Mouse (Mus musculus): ENCODE measurements at regions not wholly inside any gene's neighbourhood (a gene's known extent, or its start where the extent isn't known, plus 50 kb on each side); places are given as distances from the start of the nearest gene placed in this dataset.

GRCm38 (mm10) chr10:44821666-44822065, 245.3 kb upstream of the Prep start:
- Histone ChIP-seq H3K9me3 (ENCODE audit: control insufficient read depth, low read length) (no peaks in the 10 kb centered on the region), H3K4me1 (ENCODE audit: control insufficient read depth, insufficient read depth, low read length) (no peaks in the 10 kb centered on the region), H3K36me3 (ENCODE audit: control insufficient read depth, insufficient read depth, low read length) (no peaks in the 10 kb centered on the region), H3K4me3 (ENCODE audit: low read depth, low read length) (no peak overlapping the region), H3K4me2 (ENCODE audit: low read depth, low read length) (no peak overlapping the region), H3K27me3 (replicated peaks; ENCODE audit: control insufficient read depth, insufficient read depth, low read length) (no peaks in the 10 kb centered on the region), H3K27ac (replicated peaks; ENCODE audit: low read depth, low read length) (no peak overlapping the region), H3K9ac (ENCODE audit: low read depth, low read length) (no peak overlapping the region)
- no peak for ATAC-seq (ENCODE audit: low read depth)
- 93% methylated on average over 3 of the region's 3 CpGs for WGBS
- DNase-seq (ENCODE audit: low spot score) = no peak

DNA sequence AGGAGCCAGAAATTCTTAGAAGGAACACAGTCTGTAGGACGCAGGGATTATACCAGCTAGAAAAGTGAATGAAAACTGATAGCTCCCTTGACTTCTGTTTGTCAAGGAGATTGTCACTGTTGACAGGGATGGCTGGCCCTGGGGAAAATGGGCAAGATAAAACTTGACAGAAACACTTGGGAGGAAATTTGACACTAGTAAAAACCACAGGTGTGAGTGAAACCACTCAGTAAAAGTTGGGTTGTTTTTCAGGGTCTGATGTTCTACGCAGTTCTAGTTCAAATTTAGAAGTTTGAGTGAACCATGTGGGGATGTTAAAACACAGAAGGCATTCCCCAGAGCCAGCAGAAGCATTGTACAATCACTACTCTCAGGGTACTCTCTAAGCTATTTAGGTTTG, 246.6 kb upstream of the Prep start:
- H3K27ac ChIP-seq (replicated peaks; ENCODE audit: low read depth, low read length) = no peak overlapping the region
- no peaks in the 10 kb centered on the region for H3K4me1 ChIP-seq (ENCODE audit: control insufficient read depth, insufficient read depth, low read length)
- DNase-seq (ENCODE audit: low spot score) (peak; percentile 20), ATAC-seq (ENCODE audit: low read depth) (no peak)
- H3K4me3 ChIP-seq (ENCODE audit: low read depth, low read length) = no peak overlapping the region
- 42% methylated on average over 2 of the region's 2 CpGs for WGBS
- no peak overlapping the region for H3K9ac ChIP-seq (ENCODE audit: low read depth, low read length)
- H3K9me3 ChIP-seq (ENCODE audit: control insufficient read depth, low read length) = no peaks in the 10 kb centered on the region
- H3K4me2 ChIP-seq (ENCODE audit: low read depth, low read length) = no peak overlapping the region
- no peaks in the 10 kb centered on the region for H3K27me3 ChIP-seq (replicated peaks; ENCODE audit: control insufficient read depth, insufficient read depth, low read length)
- no peaks in the 10 kb centered on the region for H3K36me3 ChIP-seq (ENCODE audit: control insufficient read depth, insufficient read depth, low read length)

DNA sequence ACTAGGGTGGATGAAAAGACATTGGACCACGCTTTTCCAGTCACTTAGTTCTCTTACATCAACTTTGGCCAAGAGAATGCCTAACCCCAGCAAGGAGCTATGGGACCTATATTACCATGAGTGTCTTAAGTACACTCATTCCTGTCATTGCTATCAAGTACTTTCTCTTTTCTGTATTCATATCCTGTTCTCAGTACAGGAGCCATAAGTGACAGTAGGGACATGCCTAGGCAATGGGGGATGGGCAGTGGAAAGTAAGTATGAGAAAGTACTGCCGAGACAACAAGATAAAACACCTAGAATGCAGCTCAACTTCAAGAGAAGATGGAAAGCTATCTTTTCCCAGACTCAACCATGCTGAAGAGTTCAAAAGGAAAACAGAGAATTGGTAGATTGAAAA, 247.6 kb upstream of the Prep start:
- H3K27me3 ChIP-seq (replicated peaks; ENCODE audit: control insufficient read depth, insufficient read depth, low read length) = no peaks in the 10 kb centered on the region
- no peak overlapping the region for H3K4me3 ChIP-seq (ENCODE audit: low read depth, low read length)
- no peaks in the 10 kb centered on the region for H3K9me3 ChIP-seq (ENCODE audit: control insufficient read depth, low read length)
- no peak overlapping the region for H3K27ac ChIP-seq (replicated peaks; ENCODE audit: low read depth, low read length)
- H3K36me3 ChIP-seq (ENCODE audit: control insufficient read depth, insufficient read depth, low read length) = no peaks in the 10 kb centered on the region
- H3K4me1 ChIP-seq (ENCODE audit: control insufficient read depth, insufficient read depth, low read length) = no peaks in the 10 kb centered on the region
- no peak overlapping the region for H3K9ac ChIP-seq (ENCODE audit: low read depth, low read length)
- DNase-seq (ENCODE audit: low spot score) = no peak
- WGBS = 81% methylated on average over 2 of the region's 2 CpGs
- no peak overlapping the region for H3K4me2 ChIP-seq (ENCODE audit: low read depth, low read length)
- no peak for ATAC-seq (ENCODE audit: low read depth)

DNA sequence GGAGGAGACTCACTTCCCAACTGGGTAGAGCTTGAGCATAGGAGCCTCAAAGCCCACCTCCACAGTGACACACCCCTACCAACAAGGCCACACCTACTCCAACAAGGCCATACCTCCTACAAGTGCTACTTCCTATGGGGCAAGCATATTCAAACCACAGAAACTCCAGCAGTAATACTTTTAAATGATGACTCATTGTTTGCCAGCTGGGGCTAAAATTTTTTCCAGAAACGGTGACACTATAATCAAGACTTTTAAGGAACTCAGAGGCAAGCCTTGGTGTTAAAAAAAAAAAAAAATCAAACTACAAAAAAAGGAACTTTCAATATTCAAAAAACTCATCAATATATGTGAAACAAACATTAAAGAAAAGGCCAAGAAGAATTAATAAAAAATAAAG, 248.4 kb upstream of the Prep start:
- H3K4me2 ChIP-seq (ENCODE audit: low read depth, low read length) = no peak overlapping the region
- no peaks in the 10 kb centered on the region for H3K36me3 ChIP-seq (ENCODE audit: control insufficient read depth, insufficient read depth, low read length)
- H3K27me3 ChIP-seq (replicated peaks; ENCODE audit: control insufficient read depth, insufficient read depth, low read length) = no peaks in the 10 kb centered on the region
- no peaks in the 10 kb centered on the region for H3K9me3 ChIP-seq (ENCODE audit: control insufficient read depth, low read length)
- ATAC-seq (ENCODE audit: low read depth) = no peak
- no peak overlapping the region for H3K9ac ChIP-seq (ENCODE audit: low read depth, low read length)
- H3K4me3 ChIP-seq (ENCODE audit: low read depth, low read length) = no peak overlapping the region
- WGBS = 80% methylated on average over 1 of the region's 1 CpGs
- H3K4me1 ChIP-seq (ENCODE audit: control insufficient read depth, insufficient read depth, low read length) = no peaks in the 10 kb centered on the region
- DNase-seq (ENCODE audit: low spot score) = no peak
- no peak overlapping the region for H3K27ac ChIP-seq (replicated peaks; ENCODE audit: low read depth, low read length)

DNA sequence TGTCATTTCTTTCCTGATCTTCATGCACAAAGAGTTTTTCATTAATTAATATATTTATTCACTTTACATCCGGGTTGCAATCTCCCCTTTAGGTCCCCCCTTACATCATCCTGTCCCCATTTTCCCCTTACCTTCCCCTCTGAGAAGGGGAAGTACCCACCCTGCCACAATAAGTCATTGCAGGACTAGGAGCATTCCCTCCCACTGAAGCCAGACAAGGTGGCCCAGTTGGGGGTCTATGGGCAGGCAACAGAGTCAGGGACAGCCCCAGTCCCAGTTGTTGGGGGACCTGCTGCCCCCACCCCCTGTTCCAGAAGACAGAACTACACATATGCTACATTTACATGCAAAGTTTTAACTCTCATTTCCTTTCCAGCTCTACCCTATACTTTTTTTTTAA, 267.9 kb upstream of the Prdm1 start:
- H3K9me3 ChIP-seq (ENCODE audit: control insufficient read depth, low read length) = 0 out of 2 replicates have a peak, but pooled peaks cover 8% of the 10 kb centered on the region
- no peaks in the 10 kb centered on the region for H3K4me1 ChIP-seq (ENCODE audit: control insufficient read depth, insufficient read depth, low read length)
- H3K27ac ChIP-seq (replicated peaks; ENCODE audit: low read depth, low read length) = no peak overlapping the region
- no peaks in the 10 kb centered on the region for H3K36me3 ChIP-seq (ENCODE audit: control insufficient read depth, insufficient read depth, low read length)
- no peak overlapping the region for H3K9ac ChIP-seq (ENCODE audit: low read depth, low read length)
- no peak overlapping the region for H3K4me2 ChIP-seq (ENCODE audit: low read depth, low read length)
- H3K4me3 ChIP-seq (ENCODE audit: low read depth, low read length) = no peak overlapping the region
- WGBS = 72% methylated on average over 1 of the region's 1 CpGs
- ATAC-seq (ENCODE audit: low read depth) (no peak), DNase-seq (ENCODE audit: low spot score) (no peak)
- no peaks in the 10 kb centered on the region for H3K27me3 ChIP-seq (replicated peaks; ENCODE audit: control insufficient read depth, insufficient read depth, low read length)

- 0 out of 2 replicates have a peak, but pooled peaks cover 4% of the 10 kb centered on the region for H3K9me3 ChIP-seq (ENCODE audit: control insufficient read depth, low read length)
- DNase-seq (ENCODE audit: low spot score) (peak; percentile 70), ATAC-seq (ENCODE audit: low read depth) (peak; percentile 67)
- H3K9ac ChIP-seq (ENCODE audit: low read depth, low read length) = no peak overlapping the region
- no peaks in the 10 kb centered on the region; the same call in 1 of the 2 replicates for H3K4me1 ChIP-seq (ENCODE audit: control insufficient read depth, insufficient read depth, low read length)
- H3K27ac ChIP-seq (replicated peaks; ENCODE audit: low read depth, low read length) = no peak overlapping the region
- H3K27me3 ChIP-seq (replicated peaks; ENCODE audit: control insufficient read depth, insufficient read depth, low read length) = no peaks in the 10 kb centered on the region
- WGBS = 31% methylated on average over 6 of the region's 6 CpGs
- H3K36me3 ChIP-seq (ENCODE audit: control insufficient read depth, insufficient read depth, low read length) = no peaks in the 10 kb centered on the region
- H3K4me2 ChIP-seq (ENCODE audit: low read depth, low read length) = no peak overlapping the region
- no peak overlapping the region for H3K4me3 ChIP-seq (ENCODE audit: low read depth, low read length)
These were observed 257.1 kb upstream of the Prdm1 start for GRCm38 (mm10) chr10:44785386-44785785.

GRCm38 (mm10) chr10:44780381-44780958, 252.2 kb upstream of the Prdm1 start:
- Histone ChIP-seq H3K9me3 (ENCODE audit: control insufficient read depth, low read length) (0 out of 2 replicates have a peak, but pooled peaks cover 4% of the 10 kb centered on the region), H3K36me3 (ENCODE audit: control insufficient read depth, insufficient read depth, low read length) (no peaks in the 10 kb centered on the region), H3K4me1 (ENCODE audit: control insufficient read depth, insufficient read depth, low read length) (0 out of 2 replicates have a peak, but pooled peaks cover 3% of the 10 kb centered on the region), H3K9ac (ENCODE audit: low read depth, low read length) (no peak overlapping the region), H3K27ac (replicated peaks; ENCODE audit: low read depth, low read length) (no peak overlapping the region), H3K4me2 (ENCODE audit: low read depth, low read length) (no peak overlapping the region), H3K27me3 (replicated peaks; ENCODE audit: control insufficient read depth, insufficient read depth, low read length) (no peaks in the 10 kb centered on the region), H3K4me3 (ENCODE audit: low read depth, low read length) (no peak overlapping the region)
- WGBS = 85% methylated on average over 5 of the region's 5 CpGs
- no peak for DNase-seq (ENCODE audit: low spot score)
- ATAC-seq (ENCODE audit: low read depth) = no peak

- no peak overlapping the region for H3K4me2 ChIP-seq (ENCODE audit: low read depth, low read length)
- ATAC-seq (ENCODE audit: low read depth) = no peak
- no peak overlapping the region for H3K4me3 ChIP-seq (ENCODE audit: low read depth, low read length)
- no peaks in the 10 kb centered on the region for H3K27me3 ChIP-seq (replicated peaks; ENCODE audit: control insufficient read depth, insufficient read depth, low read length)
- WGBS = 65% methylated on average over 8 of the region's 8 CpGs
- H3K4me1 ChIP-seq (ENCODE audit: control insufficient read depth, insufficient read depth, low read length) = 0 out of 2 replicates have a peak, but pooled peaks cover 3% of the 10 kb centered on the region
- peak; percentile 51 for DNase-seq (ENCODE audit: low spot score)
- no peaks in the 10 kb centered on the region for H3K36me3 ChIP-seq (ENCODE audit: control insufficient read depth, insufficient read depth, low read length)
- 0 out of 2 replicates have a peak, but pooled peaks cover 4% of the 10 kb centered on the region for H3K9me3 ChIP-seq (ENCODE audit: control insufficient read depth, low read length)
- no peak overlapping the region for H3K9ac ChIP-seq (ENCODE audit: low read depth, low read length)
- no peak overlapping the region for H3K27ac ChIP-seq (replicated peaks; ENCODE audit: low read depth, low read length)
These were observed 251.4 kb upstream of the Prdm1 start for GRCm38 (mm10) chr10:44779568-44780207.

DNA sequence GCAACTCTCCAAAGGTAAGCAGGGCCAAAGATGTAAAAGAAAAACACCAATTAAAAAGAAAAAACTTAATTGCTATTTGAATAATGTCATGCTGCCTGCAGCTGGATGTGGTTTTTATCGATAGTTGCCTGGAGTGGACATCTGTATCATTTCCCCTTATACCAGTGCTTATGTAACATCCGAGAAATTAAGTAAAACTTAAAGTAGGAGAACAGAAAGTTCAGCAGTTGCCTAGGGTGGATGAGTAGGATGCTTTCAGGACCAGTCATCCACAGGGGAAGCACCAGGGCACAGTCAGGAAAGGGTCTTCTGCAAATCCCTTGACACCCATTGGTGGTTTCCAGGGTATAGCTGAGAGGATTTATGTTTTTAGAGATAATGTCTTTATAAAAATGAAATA, 248.9 kb upstream of the Prdm1 start:
- WGBS = 83% methylated on average over 2 of the region's 2 CpGs
- no peak overlapping the region for H3K4me2 ChIP-seq (ENCODE audit: low read depth, low read length)

More for the DNA sequence above, 248.9 kb upstream of the Prdm1 start:
- DNase-seq (ENCODE audit: low spot score) = no peak
- Histone ChIP-seq H3K9ac (ENCODE audit: low read depth, low read length) (no peak overlapping the region), H3K36me3 (ENCODE audit: control insufficient read depth, insufficient read depth, low read length) (no peaks in the 10 kb centered on the region), H3K27ac (replicated peaks; ENCODE audit: low read depth, low read length) (no peak overlapping the region), H3K4me1 (ENCODE audit: control insufficient read depth, insufficient read depth, low read length) (0 out of 2 replicates have a peak, but pooled peaks cover 3% of the 10 kb centered on the region), H3K9me3 (ENCODE audit: control insufficient read depth, low read length) (no peaks in the 10 kb centered on the region), H3K27me3 (replicated peaks; ENCODE audit: control insufficient read depth, insufficient read depth, low read length) (no peaks in the 10 kb centered on the region), H3K4me3 (ENCODE audit: low read depth, low read length) (no peak overlapping the region)
- ATAC-seq (ENCODE audit: low read depth) = no peak
